Mouse (Mus musculus) Patski (cell line): ENCODE results near the gene Higd1a. TPM values are rescaled to one million over a fixed set of nuclear protein-coding genes. Genes with fewer than 3 reads are reported as not detected.
A peak's percentile ranks its signal among the peaks of the same experiment; 100 is the strongest.

ENCODE experiments used
- ATAC-seq: fragments of 100-300 bp; one replicate; pipeline ENCODE4 v1.8.0; 2021
- CTCF ChIA-PET: fragments of 350-600 bp; sonication (Branson Sonifier 250); formaldehyde crosslinking; loops from one replicate; lab custom pipeline; 2022; ENCODE audit warnings: inconsistent platforms; lab: Charles Lee
- POLR2A ChIA-PET: fragments of 350-600 bp; sonication (Branson Sonifier 250); formaldehyde crosslinking; loops from one replicate; lab custom pipeline; 2022; ENCODE audit warnings: antibody characterized with exemption, inconsistent platforms; lab: Charles Lee
- DNase-seq: peaks from one replicate; pipeline ENCODE4 v3.0.0-alpha.2; 2011; ENCODE audit warnings: low read depth, low spot score
- H3K27me3 ChIP-seq: fragments of 371-371 bp; one replicate; pipeline ENCODE4 v1.5.1; 2021
- CTCF ChIP-seq: fragments of 100-300 bp; IDR thresholded peaks from one replicate; pipeline ENCODE4 v1.5.1; 2021
- in situ Hi-C: fragments of 300-500 bp; cut with MboI; formaldehyde crosslinking; loops from 3 replicates; pipeline ENCODE4 v1.11.1; 2018; ENCODE audit warnings: low pct_unique_long_range_greater_than_20kb, mixed read lengths
- polyA plus RNA-seq: library from polyadenylated mRNA; unstranded; gene quantifications from one replicate; pipeline ENCODE4 v1.2.3, GENCODE M21; 2021

Higd1a gene
- polyA plus RNA-seq, 1 experiment from 2014 or later: 108 TPM

GRCm38 (mm10) chr9:121839622-121839965 lies 18.6 kb downstream of the Higd1a start:
- TF ChIP-seq CTCF: no peak
- ATAC-seq (no peak), DNase-seq (no peak)
- H3K27me3 ChIP-seq: no peaks in the 10 kb centered on the region
- POLR2A ChIA-PET: no interaction called here
- CTCF ChIA-PET: interaction anchor here (1.5 kb wide), 1 partner anchor 9 kb away, joined by 3 read pairs; no protein-coding TSS in a partner anchor
- in situ Hi-C loops: no loop called here

DNA sequence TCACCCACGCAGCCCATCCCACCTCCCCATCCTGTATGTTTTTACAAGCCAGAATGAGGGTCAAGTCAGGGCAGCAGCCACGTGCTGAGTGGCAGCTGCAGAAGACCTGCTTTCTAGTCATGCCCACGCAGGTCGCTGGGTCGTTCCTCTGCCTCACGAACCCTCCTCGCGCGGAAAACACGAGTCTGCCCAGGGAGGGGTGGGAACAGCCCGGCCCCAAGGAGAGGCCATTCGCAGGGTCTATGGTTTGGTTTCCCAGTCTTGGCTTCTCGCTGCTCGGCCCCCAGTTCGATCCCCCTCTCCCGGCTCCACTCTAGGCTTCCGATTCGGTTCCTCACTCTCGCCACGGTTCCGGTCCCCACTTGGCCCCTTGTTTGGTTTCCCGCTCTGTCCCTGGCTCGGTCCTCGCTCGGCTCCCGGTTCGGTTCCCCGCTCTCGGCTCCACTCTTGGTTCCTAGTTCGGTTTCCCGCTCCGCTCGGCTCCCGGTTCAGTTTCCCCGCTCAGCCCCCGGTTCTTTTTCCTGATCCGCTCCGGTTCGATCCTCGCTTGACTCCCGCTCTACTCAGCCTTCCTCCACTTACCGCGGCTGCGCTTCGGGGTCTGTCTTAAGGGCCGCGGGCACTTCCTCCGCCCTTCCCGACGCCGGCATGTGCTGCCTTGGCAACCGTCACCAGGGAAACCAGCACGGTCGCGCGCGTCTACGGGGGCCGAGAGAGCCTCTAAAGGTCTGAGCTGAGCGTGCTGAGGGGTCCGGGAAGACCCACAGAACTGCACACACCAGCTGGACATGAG lies 19.1 kb downstream of the Higd1a start, which contains the start of gene Ccdc13:
Gene Ccdc13, minus strand, starts transcription at position 633 of the 793 bp plus-strand sequence.
- ATAC-seq: no peak
- in situ Hi-C loops: no loop called here
- no peak for TF ChIP-seq CTCF
- H3K27me3 ChIP-seq: no peaks in the 10 kb centered on the region
- ChIA-PET POLR2A (no interaction called here), CTCF (interaction anchor here (1.3 kb wide), 1 partner anchor 12 kb away, joined by 3 read pairs; no protein-coding TSS in a partner anchor)
- DNase-seq: no peak

DNA sequence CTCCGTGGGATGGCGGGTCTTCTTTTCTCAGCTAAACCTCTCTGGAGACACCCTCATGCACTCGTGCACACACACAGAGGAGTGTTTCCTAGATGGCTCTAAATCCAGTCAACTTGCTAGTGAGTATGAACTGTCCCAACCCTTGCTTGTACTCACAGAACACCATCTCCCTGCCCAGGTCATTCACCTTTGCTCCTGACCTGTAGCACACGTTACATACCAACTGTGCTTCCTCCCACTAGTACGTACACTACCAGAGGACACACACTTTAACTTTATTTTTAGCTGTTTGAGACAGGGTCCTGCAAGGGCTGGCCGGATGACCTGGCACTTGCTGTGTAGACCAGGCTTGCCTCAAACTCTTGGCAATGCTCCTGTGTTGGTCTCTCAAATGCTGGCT lies 20.2 kb downstream of the Higd1a start:
- ATAC-seq (no peak), DNase-seq (no peak)
- in situ Hi-C loops: no loop called here
- H3K27me3 ChIP-seq: no peaks in the 10 kb centered on the region
- no peak for TF ChIP-seq CTCF
- ChIA-PET CTCF (interaction anchor here (1.3 kb wide), 1 partner anchor 13 kb away, joined by 3 read pairs; no protein-coding TSS in a partner anchor), POLR2A (no interaction called here)

DNA sequence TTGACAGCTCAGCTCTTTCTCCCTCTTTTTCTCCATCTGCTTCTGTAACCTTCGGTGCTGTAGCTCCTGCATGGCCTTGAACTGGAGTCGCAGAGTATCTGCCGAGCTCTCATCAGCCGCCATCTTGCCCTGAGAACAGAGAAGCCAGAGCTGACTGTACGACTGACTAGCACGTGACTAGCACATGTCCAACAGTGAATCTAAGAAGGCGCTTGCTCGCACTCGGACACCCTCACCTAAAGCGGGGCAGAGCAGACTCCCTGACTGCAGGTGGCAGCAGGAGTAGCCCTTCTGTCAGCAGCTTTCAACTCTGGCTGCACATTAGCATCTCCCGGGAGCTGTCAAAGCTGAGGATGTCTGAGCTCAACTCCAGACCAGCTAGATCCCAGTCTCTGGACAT lies 24.3 kb downstream of the Higd1a start:
- H3K27me3 ChIP-seq: no peaks in the 10 kb centered on the region
- DNase-seq (no peak), ATAC-seq (no peak)
- POLR2A ChIA-PET: no interaction called here
- no peak for TF ChIP-seq CTCF
- in situ Hi-C loops: no loop called here
- CTCF ChIA-PET: interaction anchor here (2.3 kb wide), 1 partner anchor 13 kb away, joined by 4 read pairs; no protein-coding TSS in a partner anchor

GRCm38 (mm10) chr9:121830956-121831293 lies 27.2 kb downstream of the Higd1a start:
- ChIA-PET POLR2A (no interaction called here), CTCF (interaction anchor here (0.7 to 2.0 kb wide), 9 partner anchors 9 to 131 kb away, joined by 3 to 9 read pairs (median 4); no protein-coding TSS in a partner anchor)
- no peaks in the 10 kb centered on the region for H3K27me3 ChIP-seq
- in situ Hi-C loops: no loop called here
- peak; percentile 85 for TF ChIP-seq CTCF
- DNase-seq (no peak), ATAC-seq (peak; percentile 40)

DNA sequence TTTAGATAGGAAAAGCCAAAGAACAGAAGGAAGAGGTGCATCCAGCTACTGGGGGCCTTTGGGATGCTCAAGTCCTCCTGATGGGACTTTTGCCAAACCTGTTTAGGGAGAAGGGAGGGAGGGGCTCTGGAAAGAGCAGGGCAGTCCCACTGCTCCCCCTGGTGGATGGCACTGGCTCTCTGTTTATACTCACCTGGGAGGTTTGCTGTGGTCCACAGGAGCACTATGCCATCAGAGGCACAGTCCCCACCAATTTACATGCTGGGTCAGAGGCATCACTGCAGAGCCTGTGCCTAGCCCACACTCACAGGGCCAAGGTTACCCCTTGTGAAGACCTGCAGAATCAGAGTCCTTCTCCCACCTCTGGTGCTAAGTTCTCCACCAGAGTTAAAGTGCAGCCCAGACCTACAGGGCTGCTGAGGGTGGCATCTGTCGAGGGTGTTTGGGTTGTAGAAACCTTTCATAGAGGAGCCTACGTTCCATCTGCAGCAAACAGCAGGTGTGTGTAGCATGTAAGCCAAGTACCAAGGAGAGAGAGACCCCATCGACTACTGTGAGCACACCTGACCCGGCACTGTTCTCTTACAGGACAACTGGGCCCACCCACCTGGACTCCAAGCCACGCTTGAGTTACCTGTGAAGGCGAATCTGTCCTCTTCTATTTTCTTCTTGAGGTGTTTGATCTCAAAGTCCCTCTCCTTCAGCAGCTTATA lies 27.8 kb downstream of the Higd1a start:
- in situ Hi-C loops: no loop called here
- POLR2A ChIA-PET: interaction anchor here (1.3 kb wide), 1 partner anchor 70 kb away, joined by 5 read pairs; no protein-coding TSS in a partner anchor
- no peak for TF ChIP-seq CTCF
- H3K27me3 ChIP-seq: no peaks in the 10 kb centered on the region
- ATAC-seq (peak; percentile 31), DNase-seq (no peak)
- CTCF ChIA-PET: interaction anchor here (0.7 to 2.1 kb wide), 11 partner anchors 8 to 133 kb away, joined by 3 to 9 read pairs (median 4); no protein-coding TSS in a partner anchor

DNA sequence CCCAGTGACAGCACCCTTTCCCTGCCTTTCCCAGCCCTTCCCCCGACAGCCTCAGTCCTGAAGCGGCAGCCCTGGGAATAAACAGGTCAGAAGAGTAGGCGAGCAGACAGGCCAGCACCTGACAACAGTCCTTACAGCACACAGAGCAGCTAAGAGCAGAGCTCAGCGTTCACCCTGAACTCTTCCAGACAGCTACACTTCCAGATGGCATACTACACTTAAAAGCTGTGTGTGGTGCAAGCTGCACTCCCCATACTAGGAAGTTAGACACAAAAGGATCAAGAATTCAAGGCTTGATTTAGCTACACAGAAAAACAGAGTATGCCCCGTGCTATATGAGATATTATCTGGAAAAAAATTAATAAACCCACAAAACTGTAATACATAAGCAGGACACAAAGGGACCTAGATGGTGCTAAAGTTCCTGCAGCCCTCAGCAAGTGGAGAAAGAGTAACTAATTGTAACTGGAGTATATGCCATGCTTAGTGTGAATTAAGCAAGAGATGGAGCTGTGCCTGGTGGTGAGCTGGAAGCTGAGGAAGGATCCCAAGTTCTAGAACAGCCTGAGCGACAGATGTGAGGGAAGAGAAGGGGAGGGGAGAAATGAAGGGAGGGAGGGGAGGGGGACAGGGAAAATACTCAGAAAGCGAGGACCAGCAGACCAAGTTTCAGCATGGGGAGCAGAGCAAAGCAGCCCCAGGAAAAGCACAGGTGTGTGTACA lies 28.7 kb downstream of the Higd1a start:
- no peak for ATAC-seq
- ChIA-PET POLR2A (interaction anchor here (1.3 kb wide), 1 partner anchor 69 kb away, joined by 5 read pairs; no protein-coding TSS in a partner anchor), CTCF (interaction anchor here (0.7 to 2.1 kb wide), 5 partner anchors 12 to 132 kb away, joined by 3 to 9 read pairs (median 7); no protein-coding TSS in a partner anchor)
- no peak for DNase-seq
- TF ChIP-seq CTCF: no peak
- in situ Hi-C loops: loop anchor here (5.0 kb wide), 1 partner anchor 132 kb away; no protein-coding TSS in a partner anchor
- no peaks in the 10 kb centered on the region for H3K27me3 ChIP-seq

GRCm38 (mm10) chr9:121828314-121828713 lies 29.8 kb downstream of the Higd1a start:
- no peak for DNase-seq
- ATAC-seq: no peak
- ChIA-PET CTCF (interaction anchor here (1.7 to 2.1 kb wide), 2 partner anchors 19 to 131 kb away, joined by 3 to 7 read pairs; no protein-coding TSS in a partner anchor), POLR2A (no interaction called here)
- H3K27me3 ChIP-seq: no peaks in the 10 kb centered on the region
- in situ Hi-C loops: loop anchor here (5.0 kb wide), 1 partner anchor 131 kb away; no protein-coding TSS in a partner anchor
- no peak for TF ChIP-seq CTCF

- TF ChIP-seq CTCF: no peak
- DNase-seq (no peak), ATAC-seq (no peak)
- ChIA-PET CTCF (no interaction called here), POLR2A (no interaction called here)
- in situ Hi-C loops: loop anchor here (5.0 kb wide), 1 partner anchor 129 kb away; no protein-coding TSS in a partner anchor
- H3K27me3 ChIP-seq: no peaks in the 10 kb centered on the region
Observed at GRCm38 (mm10) chr9:121826356-121826755, 31.8 kb downstream of the Higd1a start.
